Mouse (Mus musculus): Measurements from ENCODE around the gene Mchr1. TPM values are rescaled to one million over a fixed set of nuclear protein-coding genes. Genes with fewer than 3 reads are reported as not detected.
"Not testable (repeated sequence)": the region's sequence is repeated elsewhere in the genome, so short reads cannot be mapped to it uniquely, and the experiment has no call there.

Gene Mchr1
- polyA plus RNA-seq, 1 experiment from 2014 or later: 5.2 TPM

- no peak for ATAC-seq (ENCODE audit: low FRiP score)
- Histone ChIP-seq H3K4me3 (replicated peaks) (no peak overlapping the region), H3K9me3 (replicated peaks) (no peaks in the 10 kb centered on the region), H3K27ac (replicated peaks) (no peak overlapping the region), H3K4me1 (no peaks in the 10 kb centered on the region), H3K9ac (replicated peaks) (no peak overlapping the region), H3K36me3 (no peaks in the 10 kb centered on the region), H3K4me2 (no peak overlapping the region), H3K27me3 (replicated peaks) (no peaks in the 10 kb centered on the region)
- WGBS: 24% methylated on average over 4 of the region's 4 CpGs
Measured at GRCm38 (mm10) chr15:81199372-81199959, 35.8 kb upstream of the Mchr1 start.

- Histone ChIP-seq H3K4me1 (no peaks in the 10 kb centered on the region), H3K27ac (replicated peaks) (no peak overlapping the region), H3K4me3 (replicated peaks) (no peak overlapping the region), H3K9ac (replicated peaks) (no peak overlapping the region), H3K27me3 (replicated peaks) (no peaks in the 10 kb centered on the region), H3K36me3 (no peaks in the 10 kb centered on the region), H3K4me2 (no peak overlapping the region), H3K9me3 (replicated peaks) (no peaks in the 10 kb centered on the region)
- 98% methylated on average over 5 of the region's 5 CpGs for WGBS
- no peak for ATAC-seq (ENCODE audit: low FRiP score)
Measured at GRCm38 (mm10) chr15:81202462-81202861, 32.8 kb upstream of the Mchr1 start.

GRCm38 (mm10) chr15:81210496-81210895 is 24.8 kb upstream of the Mchr1 start:
- no peaks in the 10 kb centered on the region for H3K4me1 ChIP-seq
- H3K36me3 ChIP-seq: no peaks in the 10 kb centered on the region
- H3K4me2 ChIP-seq: no peak overlapping the region
- H3K27ac ChIP-seq (replicated peaks): no peak overlapping the region
- H3K9me3 ChIP-seq (replicated peaks): no peaks in the 10 kb centered on the region
- ATAC-seq (ENCODE audit: low FRiP score): no peak
- H3K27me3 ChIP-seq (replicated peaks): no peaks in the 10 kb centered on the region
- H3K9ac ChIP-seq (replicated peaks): no peak overlapping the region
- WGBS: 69% methylated on average over 5 of the region's 5 CpGs
- no peak overlapping the region for H3K4me3 ChIP-seq (replicated peaks)

GRCm38 (mm10) chr15:81212976-81213375 is 22.3 kb upstream of the Mchr1 start:
- WGBS: 78% methylated on average over 15 of the region's 15 CpGs
- H3K9me3 ChIP-seq (replicated peaks): no peaks in the 10 kb centered on the region
- no peaks in the 10 kb centered on the region for H3K4me1 ChIP-seq
- H3K9ac ChIP-seq (replicated peaks): no peak overlapping the region
- no peak overlapping the region for H3K4me3 ChIP-seq (replicated peaks)
- no peaks in the 10 kb centered on the region for H3K27me3 ChIP-seq (replicated peaks)
- H3K36me3 ChIP-seq: no peaks in the 10 kb centered on the region
- no peak overlapping the region for H3K4me2 ChIP-seq
- ATAC-seq (ENCODE audit: low FRiP score): no peak
- H3K27ac ChIP-seq (replicated peaks): no peak overlapping the region

GRCm38 (mm10) chr15:81216906-81217653 is 18.2 kb upstream of the Mchr1 start:
- Histone ChIP-seq H3K4me1 (no peaks in the 10 kb centered on the region), H3K4me3 (replicated peaks) (no peak overlapping the region), H3K9ac (replicated peaks) (no peak overlapping the region), H3K36me3 (no peaks in the 10 kb centered on the region), H3K27me3 (replicated peaks) (no peaks in the 10 kb centered on the region), H3K4me2 (no peak overlapping the region), H3K9me3 (replicated peaks) (no peaks in the 10 kb centered on the region), H3K27ac (replicated peaks) (no peak overlapping the region)
- ATAC-seq (ENCODE audit: low FRiP score): no peak
- 84% methylated on average over 19 of the region's 19 CpGs for whole genome bisulfite sequencing

GRCm38 (mm10) chr15:81219054-81219453 is 16.2 kb upstream of the Mchr1 start:
- Histone ChIP-seq H3K27me3 (replicated peaks) (no peaks in the 10 kb centered on the region), H3K4me3 (replicated peaks) (no peak overlapping the region), H3K9me3 (replicated peaks) (no peaks in the 10 kb centered on the region), H3K36me3 (no peaks in the 10 kb centered on the region), H3K4me1 (no peaks in the 10 kb centered on the region), H3K9ac (replicated peaks) (no peak overlapping the region), H3K27ac (replicated peaks) (no peak overlapping the region), H3K4me2 (no peak overlapping the region)
- ATAC-seq (ENCODE audit: low FRiP score): no peak
- 80% methylated on average over 6 of the region's 6 CpGs for WGBS

GRCm38 (mm10) chr15:81220051-81220450 is 15.2 kb upstream of the Mchr1 start:
- not testable (repeated sequence) for H3K9me3 ChIP-seq (replicated peaks); H3K9ac ChIP-seq (replicated peaks); H3K4me2 ChIP-seq; H3K27ac ChIP-seq (replicated peaks); H3K27me3 ChIP-seq (replicated peaks); H3K4me3 ChIP-seq (replicated peaks); ATAC-seq (ENCODE audit: low FRiP score); H3K4me1 ChIP-seq; H3K36me3 ChIP-seq
- WGBS: 77% methylated on average over 8 of the region's 8 CpGs

GRCm38 (mm10) chr15:81221446-81221845 is 13.9 kb upstream of the Mchr1 start:
- Histone ChIP-seq H3K9ac (replicated peaks) (no peak overlapping the region), H3K36me3 (no peaks in the 10 kb centered on the region), H3K27ac (replicated peaks) (no peak overlapping the region), H3K4me1 (no peaks in the 10 kb centered on the region), H3K27me3 (replicated peaks) (no peaks in the 10 kb centered on the region), H3K4me2 (no peak overlapping the region), H3K9me3 (replicated peaks) (no peaks in the 10 kb centered on the region), H3K4me3 (replicated peaks) (no peak overlapping the region)
- WGBS: 77% methylated on average over 6 of the region's 6 CpGs
- no peak for ATAC-seq (ENCODE audit: low FRiP score)

- Histone ChIP-seq H3K9me3 (replicated peaks) (no peaks in the 10 kb centered on the region), H3K4me1 (no peaks in the 10 kb centered on the region), H3K4me3 (replicated peaks) (no peak overlapping the region), H3K36me3 (no peaks in the 10 kb centered on the region), H3K27ac (replicated peaks) (no peak overlapping the region), H3K4me2 (no peak overlapping the region), H3K27me3 (replicated peaks) (no peaks in the 10 kb centered on the region), H3K9ac (replicated peaks) (no peak overlapping the region)
- ATAC-seq (ENCODE audit: low FRiP score): no peak
- 93% methylated on average over 10 of the region's 10 CpGs for WGBS
Measured at GRCm38 (mm10) chr15:81225016-81225415, 10.3 kb upstream of the Mchr1 start.

- Histone ChIP-seq H3K9me3 (replicated peaks) (no peaks in the 10 kb centered on the region), H3K9ac (replicated peaks) (no peak overlapping the region), H3K4me2 (no peak overlapping the region), H3K27me3 (replicated peaks) (no peaks in the 10 kb centered on the region), H3K4me1 (no peaks in the 10 kb centered on the region), H3K27ac (replicated peaks) (no peak overlapping the region), H3K36me3 (no peaks in the 10 kb centered on the region), H3K4me3 (replicated peaks) (no peak overlapping the region)
- WGBS: 78% methylated on average over 6 of the region's 6 CpGs
- no peak for ATAC-seq (ENCODE audit: low FRiP score)
Measured at GRCm38 (mm10) chr15:81225732-81226131, 9.6 kb upstream of the Mchr1 start.

GRCm38 (mm10) chr15:81226796-81227195 is 8.5 kb upstream of the Mchr1 start:
- H3K4me3 ChIP-seq (replicated peaks): no peak overlapping the region
- no peaks in the 10 kb centered on the region for H3K9me3 ChIP-seq (replicated peaks)
- H3K4me1 ChIP-seq: no peaks in the 10 kb centered on the region
- no peak overlapping the region for H3K27ac ChIP-seq (replicated peaks)
- H3K36me3 ChIP-seq: no peaks in the 10 kb centered on the region
- no peak overlapping the region for H3K4me2 ChIP-seq
- ATAC-seq (ENCODE audit: low FRiP score): no peak
- H3K27me3 ChIP-seq (replicated peaks): no peaks in the 10 kb centered on the region
- WGBS: 55% methylated on average over 4 of the region's 4 CpGs
- H3K9ac ChIP-seq (replicated peaks): no peak overlapping the region

- Histone ChIP-seq H3K4me3 (replicated peaks) (no peak overlapping the region), H3K27me3 (replicated peaks) (no peaks in the 10 kb centered on the region), H3K9me3 (replicated peaks) (no peaks in the 10 kb centered on the region), H3K36me3 (no peaks in the 10 kb centered on the region), H3K9ac (replicated peaks) (no peak overlapping the region), H3K4me1 (no peaks in the 10 kb centered on the region), H3K27ac (replicated peaks) (no peak overlapping the region), H3K4me2 (no peak overlapping the region)
- no peak for ATAC-seq (ENCODE audit: low FRiP score)
- WGBS: 93% methylated on average over 3 of the region's 3 CpGs
Measured at GRCm38 (mm10) chr15:81227275-81227674, 8.0 kb upstream of the Mchr1 start.

Data from neural tube, embryonic 15.5 days (tissue).